Mouse (Mus musculus) G1E (cell line): ENCODE results near the gene Ranbp10. TPM values are rescaled to one million over a fixed set of nuclear protein-coding genes. Genes with fewer than 3 reads are reported as not detected.

Experiments used
- ATAC-seq: 2 replicates; pipeline ENCODE4 v1.8.0; 2016; ENCODE audit warnings: mild to moderate bottlenecking; ENCODE audit not compliant: insufficient number of reproducible peaks, poor library complexity, low FRiP score, severe bottlenecking; ENCODE audit errors: extremely low read depth
- DNase-seq: peaks from one replicate; pipeline ENCODE4 v3.0.0; 2012; ENCODE audit warnings: low spot score
- H3K27me3 ChIP-seq: 2 replicates; pipeline ENCODE4 v1.6.1; 2012; ENCODE audit warnings: mild to moderate bottlenecking, low read length, inconsistent platforms; ENCODE audit not compliant: insufficient read depth
- H3K36me3 ChIP-seq: replicated peaks from 2 replicates; pipeline ENCODE3; 2012; ENCODE audit warnings: mild to moderate bottlenecking, inconsistent platforms
- H3K4me1 ChIP-seq: 2 replicates; pipeline ENCODE4 v1.6.1; 2012; ENCODE audit warnings: low read depth, low read length, inconsistent platforms, mixed read lengths; ENCODE audit not compliant: insufficient read depth
- H3K4me3 ChIP-seq: 2 replicates; pipeline ENCODE4 v1.5.1; 2012; ENCODE audit warnings: low read depth, mild to moderate bottlenecking, inconsistent platforms, low read length, moderate library complexity, mixed read lengths
- H3K9me3 ChIP-seq: replicated peaks from 2 replicates; pipeline ENCODE4 v1.6.1; 2012; ENCODE audit warnings: inconsistent platforms
- CTCF ChIP-seq: IDR thresholded peaks from 2 replicates; pipeline ENCODE4 v1.5.1; 2012; ENCODE audit warnings: low read depth, low read length, inconsistent platforms, mixed read lengths
- GATA1 ChIP-seq: IDR thresholded peaks from 2 replicates; pipeline ENCODE4 v1.6.1; 2012; ENCODE audit warnings: borderline replicate concordance, low read length, inconsistent platforms, mixed read lengths
- GATA2 ChIP-seq: IDR thresholded peaks from 2 replicates; pipeline ENCODE4 v1.6.1; 2012; ENCODE audit warnings: low read depth, low read length, inconsistent platforms, borderline replicate concordance
- POLR2AphosphoS5 ChIP-seq: IDR thresholded peaks from 2 replicates; pipeline ENCODE4 v1.6.1; 2012; ENCODE audit warnings: low read depth, low read length, inconsistent platforms; ENCODE audit not compliant: insufficient replicate concordance
- TAL1 ChIP-seq: conservative IDR thresholded peaks from 2 replicates; pipeline ENCODE4 v1.6.1; 2012; ENCODE audit warnings: low read depth, low read length, inconsistent platforms, mixed read lengths
- polyA plus RNA-seq: library from polyadenylated mRNA; stranded (reverse); fragments of >175 nt; gene quantifications from 2 replicates; pipeline ENCODE4 v1.2.3, GENCODE M21; 2012
- total RNA-seq, 2 experiments: library from RNA; stranded (forward) in 1 of 2; stranded (reverse) in 1 of 2; fragments of 200-1000 nt in 1 of 2; fragments of >200 nt in 1 of 2; fragmentation: Nextera tagmentation in 1 of 2; gene quantifications; 2 replicates each; pipeline ENCODE4 v1.2.3; 2014 to 2017

Gene Ranbp10
- total and polyA plus RNA-seq, 3 experiments, result 14.3 to 114 (median 29.3) TPM

GRCm38 (mm10) chr8:105777833-105778232 lies 49.3 kb downstream of the Ranbp10 start:
- TF ChIP-seq GATA2 (no peak), GATA1 (no peak), CTCF (no peak), TAL1 (no peak), POLR2AphosphoS5 (no peak)
- H3K9me3 ChIP-seq, result no peaks in the 10 kb centered on the region
- H3K4me1 ChIP-seq, result no peaks in the 10 kb centered on the region
- H3K36me3 ChIP-seq, result peaks cover 98% of the 10 kb centered on the region
- no peak overlapping the region for H3K4me3 ChIP-seq
- DNase-seq (no peak), ATAC-seq (no peak)
- H3K27me3 ChIP-seq, result no peaks in the 10 kb centered on the region

GRCm38 (mm10) chr8:105774498-105774897 lies 52.7 kb downstream of the Ranbp10 start:
- H3K27me3 ChIP-seq, result no peaks in the 10 kb centered on the region
- no peaks in the 10 kb centered on the region for H3K9me3 ChIP-seq
- DNase-seq (no peak), ATAC-seq (no peak)
- peaks cover 2% of the 10 kb centered on the region; the same call in 1 of the 2 replicates for H3K4me1 ChIP-seq
- H3K4me3 ChIP-seq, result no peak overlapping the region
- TF ChIP-seq GATA2, result no peak
- TF ChIP-seq POLR2AphosphoS5, result no peak
- no peak for TF ChIP-seq TAL1
- no peak for TF ChIP-seq CTCF
- TF ChIP-seq GATA1, result no peak
- H3K36me3 ChIP-seq, result peaks cover 97% of the 10 kb centered on the region

GRCm38 (mm10) chr8:105773441-105773861 lies 53.7 kb downstream of the Ranbp10 start:
- Histone ChIP-seq H3K27me3 (no peaks in the 10 kb centered on the region), H3K4me3 (no peak overlapping the region), H3K4me1 (peaks cover 7% of the 10 kb centered on the region; the same call in 1 of the 2 replicates), H3K36me3 (peaks cover 97% of the 10 kb centered on the region), H3K9me3 (no peaks in the 10 kb centered on the region)
- DNase-seq (no peak), ATAC-seq (no peak)
- TF ChIP-seq POLR2AphosphoS5 (no peak), GATA1 (no peak), CTCF (no peak), GATA2 (no peak), TAL1 (no peak)

GRCm38 (mm10) chr8:105771398-105772175 lies 55.6 kb downstream of the Ranbp10 start:
- H3K4me1 ChIP-seq, result peaks cover 7% of the 10 kb centered on the region; the same call in 1 of the 2 replicates
- no peak overlapping the region for H3K4me3 ChIP-seq
- DNase-seq (no peak), ATAC-seq (no peak)
- H3K27me3 ChIP-seq, result no peaks in the 10 kb centered on the region
- no peaks in the 10 kb centered on the region for H3K9me3 ChIP-seq
- peaks cover 94% of the 10 kb centered on the region for H3K36me3 ChIP-seq
- TF ChIP-seq CTCF (no peak), GATA1 (no peak), POLR2AphosphoS5 (no peak), TAL1 (no peak), GATA2 (no peak)

- Histone ChIP-seq H3K9me3 (no peaks in the 10 kb centered on the region), H3K4me3 (no peak overlapping the region), H3K27me3 (no peaks in the 10 kb centered on the region), H3K4me1 (peaks cover 7% of the 10 kb centered on the region; the same call in 1 of the 2 replicates), H3K36me3 (peaks cover 84% of the 10 kb centered on the region)
- DNase-seq (peak; percentile 35), ATAC-seq (no peak)
- no peak for TF ChIP-seq TAL1
- peak; percentile 76 for TF ChIP-seq CTCF
Observed at GRCm38 (mm10) chr8:105770609-105771008, 56.5 kb downstream of the Ranbp10 start.

- no peak for TF ChIP-seq CTCF
- no peak for TF ChIP-seq TAL1
- TF ChIP-seq POLR2AphosphoS5, result no peak
- TF ChIP-seq GATA1, result no peak
- TF ChIP-seq GATA2, result no peak
- H3K9me3 ChIP-seq, result no peaks in the 10 kb centered on the region
- peaks cover 64% of the 10 kb centered on the region for H3K36me3 ChIP-seq
- H3K27me3 ChIP-seq, result no peaks in the 10 kb centered on the region
- DNase-seq (no peak), ATAC-seq (no peak)
- no peak overlapping the region for H3K4me3 ChIP-seq
- peaks cover 7% of the 10 kb centered on the region; the same call in 1 of the 2 replicates for H3K4me1 ChIP-seq
Observed at GRCm38 (mm10) chr8:105768485-105769257, 58.5 kb downstream of the Ranbp10 start.
